Mouse (Mus musculus) small intestine, adult 2 months (tissue): ENCODE measurements around the gene Tbc1d2b.

Source experiments
- CTCF ChIP-seq: fragments of 200-500 bp; IDR thresholded peaks from 2 replicates; pipeline ENCODE4 v1.5.1; 2012; ENCODE audit warnings: low read depth, mild to moderate bottlenecking, control low read depth, inconsistent platforms, low read length, moderate library complexity, mixed read lengths; ENCODE audit not compliant: insufficient replicate concordance, insufficient read length; ENCODE audit errors: extremely low read depth
- POLR2A ChIP-seq: fragments of 200-500 bp; IDR thresholded peaks from 2 replicates; pipeline ENCODE4 v1.6.1; 2012; ENCODE audit warnings: low read depth, mild to moderate bottlenecking, control low read depth, inconsistent platforms, low read length, moderate library complexity

DNA sequence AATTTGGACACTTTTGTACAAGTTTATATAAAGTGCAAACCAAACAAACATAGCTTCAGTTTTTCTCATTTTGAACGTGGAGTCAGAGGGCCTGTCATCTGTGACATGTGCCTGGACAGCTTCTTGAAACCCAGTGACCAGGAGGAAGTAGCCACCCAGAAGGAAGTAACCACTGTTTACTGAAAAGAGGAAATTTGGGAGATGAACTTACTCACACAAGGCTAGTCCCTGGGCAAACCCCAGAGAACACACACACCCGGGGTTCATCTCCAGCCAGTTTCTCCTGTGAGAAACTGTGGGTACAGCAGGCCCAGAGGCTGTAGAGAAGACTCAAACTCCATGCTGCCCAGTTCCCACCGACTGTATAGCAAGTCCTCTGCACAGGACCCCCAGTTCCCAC, 3.9 kb upstream of the Tbc1d2b start:
- no peak for TF ChIP-seq CTCF
- TF ChIP-seq POLR2A: no peak
